ENCODE assay signal across 8 mouse cellular contexts in the genomic region with DNA sequence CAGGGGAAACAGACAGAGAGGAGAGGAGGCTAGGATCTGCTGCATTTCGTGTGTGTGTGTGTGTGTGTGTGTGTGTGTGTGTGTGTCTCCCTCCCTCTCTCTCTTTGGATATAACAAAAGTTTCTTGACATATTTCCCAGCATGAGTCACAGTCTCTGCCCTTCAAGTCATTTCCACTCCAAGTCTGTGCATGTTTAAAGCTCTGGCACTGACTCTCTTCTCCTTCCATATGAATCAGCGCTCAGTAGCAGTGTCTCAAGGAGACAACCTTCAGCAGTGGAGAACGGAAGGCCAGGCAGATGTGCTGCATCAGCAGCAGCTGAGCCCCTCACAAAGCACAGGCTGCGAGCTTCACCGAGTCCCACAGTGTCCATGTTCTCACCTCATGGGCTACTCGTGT. TPM values are rescaled to one million over a fixed set of nuclear protein-coding genes. Genes with fewer than 3 reads are reported as not detected.
DNase-seq lines count a peak whose midpoint lies in the region; ATAC-seq and TF ChIP-seq lines count a peak whose summit lies in the region.

No protein-coding gene starts in this region.

- H3K27ac ChIP-seq in kidney, postnatal 0 days = no peak overlapping the region
- no peak overlapping the region for H3K27ac ChIP-seq in kidney, adult 2 months (ENCODE audit: insufficient read depth, low read depth, low read length)
- no peak overlapping the region for H3K27ac ChIP-seq in thymus, adult 2 months (ENCODE audit: control insufficient read depth, insufficient read depth, low read length)

- DNase-seq in kidney, postnatal 0 days (ENCODE audit: low spot score) = peak; percentile 35
- no peak for DNase-seq in kidney, adult 2 months
- peak; percentile 3 for DNase-seq in R1 (ENCODE audit: low read depth, low spot score)
- DNase-seq in heart, adult 8-10 months (ENCODE audit: low spot score) = peak; percentile 23
- no peak for DNase-seq in cerebellum, adult 9-10 months
- no peak for DNase-seq in thymus, adult 2 months

- H3K9ac ChIP-seq in kidney, postnatal 0 days (ENCODE audit: low read depth, low read length) = no peak overlapping the region

- H3K4me3 ChIP-seq in kidney, postnatal 0 days (replicated peaks; ENCODE audit: low read depth, low read length) = no peak overlapping the region
- H3K4me3 ChIP-seq in kidney, adult 2 months (ENCODE audit: insufficient read depth, low read depth, low read length) = no peak overlapping the region
- peak overlapping the region; percentile 1 for H3K4me3 ChIP-seq in myocyte
- H3K4me3 ChIP-seq in thymus, adult 2 months (ENCODE audit: control insufficient read depth, insufficient read depth, low read length) = no peak overlapping the region

- no peak overlapping the region for H3K4me2 ChIP-seq in kidney, postnatal 0 days (ENCODE audit: low read length)
- H3K4me2 ChIP-seq in myocyte (ENCODE audit: low read depth) = peak overlapping the region; percentile 81

- no peaks in the 10 kb centered on the region for H3K4me1 ChIP-seq in kidney, postnatal 0 days (replicated peaks; ENCODE audit: insufficient read depth, low read length)
- no peaks in the 10 kb centered on the region for H3K4me1 ChIP-seq in kidney, adult 2 months (ENCODE audit: control insufficient read depth, insufficient read depth, low read length)
- peaks cover 10% of the 10 kb centered on the region for H3K4me1 ChIP-seq in thymus, adult 2 months (replicated peaks; ENCODE audit: control insufficient read depth, insufficient read depth, low read length)

- H3K9me3 ChIP-seq in kidney, postnatal 0 days (replicated peaks; ENCODE audit: low read length) = no peaks in the 10 kb centered on the region

- no peaks in the 10 kb centered on the region for H3K79me2 ChIP-seq in myocyte (ENCODE audit: control insufficient read depth, insufficient read depth)

- no peak for TF ChIP-seq CTCF in kidney, postnatal 0 days (IDR thresholded peaks at IDR 0.05; ENCODE audit: low read depth)
- no peak for TF ChIP-seq CTCF in kidney, adult 2 months (conservative IDR thresholded peaks at IDR 0.05; ENCODE audit: insufficient read depth, insufficient read length, low read depth, low read length)
- TF ChIP-seq CTCF in thymus, adult 2 months (IDR thresholded peaks at IDR 0.05; ENCODE audit: borderline replicate concordance, control insufficient read depth, extremely low read depth, insufficient read depth, low read length, poor library complexity) = no peak

- TF ChIP-seq POLR2A in kidney, adult 2 months (IDR thresholded peaks at IDR 0.05; ENCODE audit: low read depth, low read length) = no peak
- peak; percentile 64 for TF ChIP-seq POLR2A in myocyte (IDR thresholded peaks at IDR 0.05; ENCODE audit: insufficient read length, low read depth)
- TF ChIP-seq POLR2A in thymus, adult 2 months (IDR thresholded peaks at IDR 0.05; ENCODE audit: control insufficient read depth, extremely low read depth, insufficient read depth, low read length, poor library complexity) = no peak

- ATAC-seq in kidney, postnatal 0 days (replicated peaks; ENCODE audit: low FRiP score, low read depth) = no peak
- ATAC-seq in megakaryocyte-erythroid progenitor cell, adult 5-6 weeks (replicated peaks; ENCODE audit: low FRiP score, low TSS enrichment, poor library complexity, severe bottlenecking) = no peak

- H3ac ChIP-seq in myocyte (ENCODE audit: control insufficient read depth, insufficient read length) = no peak overlapping the region

- no peaks in the 10 kb centered on the region for H3K27me3 ChIP-seq in kidney, postnatal 0 days (ENCODE audit: insufficient read depth, low read length)
- no peaks in the 10 kb centered on the region for H3K27me3 ChIP-seq in kidney, adult 2 months (replicated peaks; ENCODE audit: control insufficient read depth, insufficient read depth, low read length)
- H3K27me3 ChIP-seq in myocyte (ENCODE audit: control insufficient read depth, insufficient read depth, insufficient read length) = no peaks in the 10 kb centered on the region
- no peaks in the 10 kb centered on the region for H3K27me3 ChIP-seq in thymus, adult 2 months (ENCODE audit: control insufficient read depth, insufficient read depth, low read length)

- no peaks in the 10 kb centered on the region for H3K36me3 ChIP-seq in kidney, postnatal 0 days (ENCODE audit: insufficient read depth, low read length)
- H3K36me3 ChIP-seq in kidney, adult 2 months (ENCODE audit: control insufficient read depth, insufficient read depth, low read length) = no peaks in the 10 kb centered on the region
- H3K36me3 ChIP-seq in myocyte (ENCODE audit: control insufficient read depth, insufficient read depth) = no peaks in the 10 kb centered on the region
- no peaks in the 10 kb centered on the region for H3K36me3 ChIP-seq in thymus, adult 2 months (ENCODE audit: control insufficient read depth, insufficient read depth, low read length)

- WGBS in kidney, postnatal 0 days = 57% methylated on average over 6 of the region's 6 CpGs
- WGBS in kidney, adult 2 months = 74% methylated on average over 6 of the region's 6 CpGs
- WGBS in thymus, adult 2 months = 87% methylated on average over 6 of the region's 6 CpGs

TF ChIP-seq in myocyte, 11 proteins besides CTCF, POLR2A, EP300 and RAD21:
- no peak for TF ChIP-seq USF1 (IDR thresholded peaks at IDR 0.05; ENCODE audit: low read depth)
- TF ChIP-seq SRF (IDR thresholded peaks at IDR 0.05; ENCODE audit: control insufficient read depth, insufficient read length, low read depth) = no peak
- peak; percentile 40 for TF ChIP-seq POLR2AphosphoS2 (IDR thresholded peaks at IDR 0.05; ENCODE audit: insufficient read length, low read depth)
- TF ChIP-seq MYOD1 (IDR thresholded peaks at IDR 0.05; ENCODE audit: control insufficient read depth in 1 of 3, insufficient read length in 2 of 3, low read depth in 2 of 3) = no peak

RNA-seq across cellular contexts. Expression of gene Atg10, which starts 58.6 kb away (rescaled TPM):
- 18.8 and 19.9 TPM in 2 replicates for polyA plus RNA-seq in kidney, postnatal 0 days (2015; fragmentation: Nextera tagmentation; extraction: Ambion mirVana)
- 4.4 and 7.8 TPM in 2 replicates for polyA plus RNA-seq in kidney, adult 2 months (2012; rRNA removed)
- total RNA-seq in heart, adult 8-10 months (2022) = 10 to 100 TPM; 28.3 to 32.7 (median 28.8) TPM
- 5.9 TPM for polyA plus RNA-seq in myocyte (2012; fragmentation: generic; extraction: Trizol)
- total RNA-seq in megakaryocyte-erythroid progenitor cell, adult 5-6 weeks (2014; fragmentation: Nextera tagmentation) = 3.6 and 3.9 TPM in 2 replicates
- 5.4 and 7.3 TPM in 2 replicates for total RNA-seq in megakaryocyte-erythroid progenitor cell, adult 5-6 weeks (2017)
- polyA plus RNA-seq in thymus, adult 2 months (2012; rRNA removed) = 1.4 and 1.6 TPM in 2 replicates

Comparison
In these comparisons a context has a peak if more than half of its experiments do, and no peak if none do; other contexts are left out.
1. DNase-seq: peak in kidney, postnatal 0 days (single experiment), R1 (single experiment) and heart, adult 8-10 months (single experiment); none in kidney, adult 2 months (single experiment), cerebellum, adult 9-10 months (single experiment) and thymus, adult 2 months (single experiment).